Mouse (Mus musculus) embryonic facial prominence, embryonic 13.5 days (tissue): Measurements from ENCODE around the gene Nek7. TPM values are rescaled to one million over a fixed set of nuclear protein-coding genes. Genes with fewer than 3 reads are reported as not detected.

Source experiments
- polyA plus RNA-seq: library from polyadenylated mRNA; unstranded; fragments of >200 nt; fragmentation: Nextera tagmentation; extraction: Ambion mirVana; gene quantifications from 2 replicates; pipeline ENCODE4 v1.2.1, GENCODE M21; 2015

Nek7 gene
- polyA plus RNA-seq, 1 experiment from 2014 or later, result 31.1 TPM

Other genes starting within 250 kb of the Nek7 start
- 0.66 and 0.73 TPM in 2 replicates for gene Lhx9, start 228.4 kb upstream of the Nek7 start, polyA plus RNA-seq
- 36.3 and 42.6 TPM in 2 replicates for gene 2310009B15Rik, start 236.7 kb upstream of the Nek7 start, polyA plus RNA-seq